Mouse (Mus musculus): ENCODE data around the gene Cnnm2. TPM values are rescaled to one million over a fixed set of nuclear protein-coding genes. Genes with fewer than 3 reads are reported as not detected.

Cnnm2 gene
- polyA plus RNA-seq, 1 experiment from 2014 or later, result 4.1 TPM

GRCm38 (mm10) chr19:46799903-46800583 is 38.6 kb downstream of the Cnnm2 start:
- no peaks in the 10 kb centered on the region for H3K27me3 ChIP-seq
- 90% methylated on average over 4 of the region's 4 CpGs for WGBS
- H3K27ac ChIP-seq (replicated peaks), result no peak overlapping the region
- H3K9ac ChIP-seq, result no peak overlapping the region
- H3K36me3 ChIP-seq, result no peaks in the 10 kb centered on the region
- no peaks in the 10 kb centered on the region for H3K9me3 ChIP-seq (replicated peaks)
- H3K4me3 ChIP-seq (replicated peaks), result no peak overlapping the region
- ATAC-seq (ENCODE audit: insufficient number of reproducible peaks, low FRiP score, low TSS enrichment, low read depth), result no peak
- H3K4me2 ChIP-seq (replicated peaks), result no peak overlapping the region
- no peaks in the 10 kb centered on the region for H3K4me1 ChIP-seq

GRCm38 (mm10) chr19:46801492-46801891 is 40.1 kb downstream of the Cnnm2 start:
- no peak overlapping the region for H3K27ac ChIP-seq (replicated peaks)

DNA sequence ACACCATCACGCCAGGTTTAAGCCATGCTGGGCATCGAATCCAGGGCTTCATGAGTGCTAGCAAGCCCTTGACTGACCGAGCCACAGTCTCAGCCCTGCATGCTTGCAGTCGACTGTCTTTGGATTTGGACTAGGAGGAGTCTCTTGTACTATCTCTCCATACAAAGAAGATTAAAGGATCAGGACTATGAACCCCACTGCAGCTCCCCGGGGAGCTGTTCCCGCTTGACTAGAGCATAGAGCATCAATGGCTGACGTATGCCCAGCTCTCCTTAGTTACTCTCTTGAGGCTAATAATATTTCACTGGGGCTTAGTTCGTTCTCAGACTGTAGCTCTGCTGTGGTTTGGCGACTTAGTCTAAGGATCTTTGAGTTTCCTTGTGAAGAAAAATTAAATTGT is 40.9 kb downstream of the Cnnm2 start:
- H3K27ac ChIP-seq (replicated peaks), result no peak overlapping the region
- H3K36me3 ChIP-seq, result no peaks in the 10 kb centered on the region
- ATAC-seq (ENCODE audit: insufficient number of reproducible peaks, low FRiP score, low TSS enrichment, low read depth), result no peak
- no peaks in the 10 kb centered on the region for H3K27me3 ChIP-seq
- no peak overlapping the region for H3K4me3 ChIP-seq (replicated peaks)
- H3K9ac ChIP-seq, result no peak overlapping the region
- H3K4me2 ChIP-seq (replicated peaks), result no peak overlapping the region
- no peaks in the 10 kb centered on the region for H3K4me1 ChIP-seq
- H3K9me3 ChIP-seq (replicated peaks), result no peaks in the 10 kb centered on the region
- 75% methylated on average over 9 of the region's 9 CpGs for WGBS

More at GRCm38 (mm10) chr19:46801492-46801891, 40.1 kb downstream of the Cnnm2 start:
- Histone ChIP-seq H3K4me3 (replicated peaks) (no peak overlapping the region), H3K9ac (no peak overlapping the region), H3K9me3 (replicated peaks) (no peaks in the 10 kb centered on the region), H3K4me2 (replicated peaks) (no peak overlapping the region), H3K4me1 (no peaks in the 10 kb centered on the region), H3K27me3 (no peaks in the 10 kb centered on the region), H3K36me3 (no peaks in the 10 kb centered on the region)
- no peak for ATAC-seq (ENCODE audit: insufficient number of reproducible peaks, low FRiP score, low TSS enrichment, low read depth)
- 84% methylated on average over 7 of the region's 7 CpGs for WGBS

DNA sequence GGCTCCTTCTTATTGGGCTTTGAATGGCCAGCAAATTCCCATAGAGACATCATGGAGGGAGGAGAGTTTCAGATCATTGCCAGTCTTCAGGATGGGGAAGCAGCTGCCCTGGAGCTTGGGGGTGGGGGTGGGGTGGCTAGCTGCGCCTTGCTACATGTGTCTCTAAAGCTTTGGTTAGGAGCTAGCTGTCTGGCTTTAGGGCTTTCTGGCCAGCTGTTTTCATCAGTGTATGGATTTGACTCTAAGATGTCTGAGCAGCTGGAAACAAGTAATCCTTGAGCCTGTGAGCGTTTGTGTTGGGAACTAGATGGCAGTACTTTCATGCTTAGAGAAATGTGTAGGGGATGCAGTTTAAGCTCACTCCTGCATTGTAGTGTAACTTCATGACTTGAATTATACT is 42.3 kb downstream of the Cnnm2 start:
- Histone ChIP-seq H3K4me1 (no peaks in the 10 kb centered on the region), H3K9me3 (replicated peaks) (no peaks in the 10 kb centered on the region), H3K4me3 (replicated peaks) (no peak overlapping the region), H3K9ac (no peak overlapping the region), H3K27ac (replicated peaks) (no peak overlapping the region), H3K4me2 (replicated peaks) (no peak overlapping the region), H3K36me3 (no peaks in the 10 kb centered on the region), H3K27me3 (no peaks in the 10 kb centered on the region)
- WGBS, result 43% methylated on average over 2 of the region's 2 CpGs
- no peak for ATAC-seq (ENCODE audit: insufficient number of reproducible peaks, low FRiP score, low TSS enrichment, low read depth)

GRCm38 (mm10) chr19:46804751-46805150 is 43.4 kb downstream of the Cnnm2 start:
- Histone ChIP-seq H3K27me3 (no peaks in the 10 kb centered on the region), H3K36me3 (no peaks in the 10 kb centered on the region), H3K9me3 (replicated peaks) (no peaks in the 10 kb centered on the region), H3K4me1 (no peaks in the 10 kb centered on the region), H3K27ac (replicated peaks) (no peak overlapping the region), H3K9ac (no peak overlapping the region), H3K4me2 (replicated peaks) (no peak overlapping the region), H3K4me3 (replicated peaks) (no peak overlapping the region)
- 91% methylated on average over 6 of the region's 6 CpGs for WGBS
- ATAC-seq (ENCODE audit: insufficient number of reproducible peaks, low FRiP score, low TSS enrichment, low read depth), result no peak

DNA sequence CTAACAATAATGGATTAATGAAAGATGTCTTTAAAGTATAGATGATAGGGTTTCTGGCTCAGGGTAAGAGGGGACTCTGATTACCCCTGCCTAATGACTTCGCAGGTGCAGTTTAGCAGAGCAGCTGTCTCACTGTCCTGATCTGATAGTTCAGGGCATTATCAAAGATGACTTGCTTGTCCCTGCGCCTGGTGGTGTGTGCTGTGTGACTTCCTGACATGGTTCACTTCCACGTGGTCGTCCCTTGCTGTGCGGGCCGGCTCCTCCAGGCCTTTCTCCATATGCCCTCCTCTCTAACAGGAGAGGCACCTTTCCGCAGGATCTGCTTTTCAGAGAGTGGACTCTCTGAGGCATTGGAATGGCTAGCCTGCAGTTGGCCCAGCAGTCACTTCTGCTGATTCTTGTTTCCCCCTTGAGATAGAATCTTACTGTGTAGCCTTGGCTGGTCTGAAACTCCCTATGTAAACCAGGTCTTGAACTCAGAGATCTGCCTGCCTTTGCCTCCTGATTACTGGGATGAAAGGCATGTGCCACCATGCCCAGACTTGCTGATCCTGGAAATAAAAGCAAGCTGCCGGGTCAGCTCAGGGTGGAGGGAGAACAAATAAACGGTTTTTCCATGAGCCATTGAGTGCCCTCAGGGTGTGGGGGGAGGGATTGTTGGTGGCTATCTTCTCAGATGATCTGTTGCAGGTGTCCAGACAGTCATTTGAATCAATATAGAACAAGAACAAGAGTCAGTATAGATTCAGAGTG is 44.7 kb downstream of the Cnnm2 start:
- H3K27me3 ChIP-seq, result no peaks in the 10 kb centered on the region
- H3K4me3 ChIP-seq (replicated peaks), result no peak overlapping the region
- H3K4me1 ChIP-seq, result no peaks in the 10 kb centered on the region
- H3K27ac ChIP-seq (replicated peaks), result no peak overlapping the region
- H3K36me3 ChIP-seq, result no peaks in the 10 kb centered on the region
- H3K9ac ChIP-seq, result no peak overlapping the region
- H3K4me2 ChIP-seq (replicated peaks), result no peak overlapping the region
- ATAC-seq (ENCODE audit: insufficient number of reproducible peaks, low FRiP score, low TSS enrichment, low read depth), result no peak
- 58% methylated on average over 9 of the region's 9 CpGs for WGBS
- H3K9me3 ChIP-seq (replicated peaks), result no peaks in the 10 kb centered on the region

DNA sequence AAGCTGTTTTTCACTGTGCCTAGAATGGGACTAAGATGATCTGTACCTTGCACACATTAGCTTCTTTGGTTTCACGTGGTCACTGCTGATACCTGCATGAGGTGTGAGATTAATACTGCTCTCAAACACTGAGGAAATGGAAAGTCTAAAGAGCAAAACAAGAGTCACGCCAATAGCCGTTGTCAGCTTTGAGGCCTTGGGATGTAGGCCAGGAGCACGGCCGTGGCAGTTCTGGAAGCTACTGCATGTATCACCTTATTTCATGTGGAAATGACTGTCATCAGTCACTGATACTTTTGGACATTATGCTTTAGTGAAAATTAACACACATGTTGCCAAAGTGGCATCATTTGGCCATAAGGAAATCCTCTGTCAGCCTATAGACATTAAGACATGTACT is 46.9 kb downstream of the Cnnm2 start:
- no peaks in the 10 kb centered on the region for H3K4me1 ChIP-seq
- no peaks in the 10 kb centered on the region for H3K27me3 ChIP-seq
- no peak overlapping the region for H3K4me2 ChIP-seq (replicated peaks)
- H3K36me3 ChIP-seq, result no peaks in the 10 kb centered on the region
- WGBS, result 93% methylated on average over 5 of the region's 5 CpGs
- no peak overlapping the region for H3K9ac ChIP-seq
- no peak overlapping the region for H3K27ac ChIP-seq (replicated peaks)
- H3K9me3 ChIP-seq (replicated peaks), result no peaks in the 10 kb centered on the region
- no peak for ATAC-seq (ENCODE audit: insufficient number of reproducible peaks, low FRiP score, low TSS enrichment, low read depth)
- H3K4me3 ChIP-seq (replicated peaks), result no peak overlapping the region

DNA sequence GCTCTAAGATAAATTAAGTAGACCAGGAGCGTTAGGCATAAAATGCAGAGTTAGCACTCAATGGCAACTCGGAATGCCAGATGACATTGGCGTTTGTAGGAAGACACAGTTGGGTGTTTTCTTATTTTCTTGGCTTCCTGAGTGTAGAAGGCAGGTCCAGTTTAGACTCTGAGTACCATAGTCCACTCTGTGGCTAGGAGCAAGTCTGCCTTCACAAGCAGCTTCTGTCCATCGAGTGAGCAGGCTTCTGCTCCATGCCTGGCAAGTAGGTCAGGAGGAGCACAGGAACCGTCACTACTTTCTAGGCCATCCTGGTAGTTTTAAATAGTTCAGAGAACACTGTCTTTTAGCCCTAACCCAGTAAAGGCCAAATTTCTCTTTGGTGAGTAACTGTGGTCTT is 47.6 kb downstream of the Cnnm2 start:
- no peak overlapping the region for H3K4me3 ChIP-seq (replicated peaks)
- 89% methylated on average over 5 of the region's 5 CpGs for WGBS
- H3K9me3 ChIP-seq (replicated peaks), result no peaks in the 10 kb centered on the region
- no peaks in the 10 kb centered on the region for H3K27me3 ChIP-seq
- no peak overlapping the region for H3K27ac ChIP-seq (replicated peaks)
- H3K9ac ChIP-seq, result no peak overlapping the region
- no peaks in the 10 kb centered on the region for H3K36me3 ChIP-seq
- ATAC-seq (ENCODE audit: insufficient number of reproducible peaks, low FRiP score, low TSS enrichment, low read depth), result no peak
- no peaks in the 10 kb centered on the region for H3K4me1 ChIP-seq
- no peak overlapping the region for H3K4me2 ChIP-seq (replicated peaks)

DNA sequence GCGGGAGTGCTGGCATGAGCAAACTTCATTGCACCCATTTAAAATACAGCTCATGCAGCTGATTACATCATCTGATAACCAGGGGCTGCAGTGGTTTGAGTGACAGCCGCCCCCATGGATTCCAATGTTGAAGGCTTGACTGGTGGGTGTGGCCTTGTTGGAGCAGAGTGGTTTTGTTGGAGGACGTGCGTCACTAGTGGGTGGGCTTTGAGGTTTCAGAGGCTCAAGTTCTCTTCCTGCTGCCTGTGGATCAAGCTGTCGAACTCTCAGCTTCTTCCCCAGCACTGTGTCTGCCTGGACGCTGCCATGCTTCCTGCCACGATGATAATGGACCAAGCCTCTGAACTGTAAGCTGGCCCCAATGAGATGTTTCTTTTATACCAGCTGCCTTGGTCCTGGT is 57.9 kb downstream of the Cnnm2 start:
- Histone ChIP-seq H3K36me3 (no peaks in the 10 kb centered on the region), H3K4me2 (replicated peaks) (no peak overlapping the region), H3K27ac (replicated peaks) (no peak overlapping the region), H3K4me1 (no peaks in the 10 kb centered on the region), H3K27me3 (no peaks in the 10 kb centered on the region), H3K4me3 (replicated peaks) (no peak overlapping the region), H3K9ac (no peak overlapping the region), H3K9me3 (replicated peaks) (no peaks in the 10 kb centered on the region)
- no peak for ATAC-seq (ENCODE audit: insufficient number of reproducible peaks, low FRiP score, low TSS enrichment, low read depth)
- 46% methylated on average over 7 of the region's 7 CpGs for WGBS

DNA sequence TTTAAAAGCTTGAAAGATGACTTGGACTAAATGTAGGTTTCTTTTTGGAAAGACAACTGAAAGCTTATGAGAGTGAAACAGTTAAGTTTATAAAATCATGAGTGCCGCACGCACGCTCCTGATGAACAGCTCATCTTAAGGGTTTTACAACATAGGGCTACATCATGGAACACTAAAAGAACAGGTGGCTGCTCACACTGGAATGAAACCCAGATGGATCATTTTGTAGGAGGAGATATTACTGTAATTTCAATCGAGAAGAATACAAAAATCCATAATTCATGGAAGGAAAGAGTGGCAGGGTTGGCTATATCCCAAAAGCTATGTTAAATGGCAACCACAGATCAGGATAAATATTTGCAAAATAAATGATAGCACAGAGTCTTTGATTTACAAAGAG is 61.1 kb downstream of the Cnnm2 start:
- WGBS, result 74% methylated on average over 4 of the region's 4 CpGs
- Histone ChIP-seq H3K4me1 (no peaks in the 10 kb centered on the region), H3K36me3 (no peaks in the 10 kb centered on the region), H3K4me2 (replicated peaks) (no peak overlapping the region), H3K9ac (no peak overlapping the region), H3K4me3 (replicated peaks) (no peak overlapping the region), H3K9me3 (replicated peaks) (no peaks in the 10 kb centered on the region), H3K27me3 (no peaks in the 10 kb centered on the region), H3K27ac (replicated peaks) (no peak overlapping the region)
- no peak for ATAC-seq (ENCODE audit: insufficient number of reproducible peaks, low FRiP score, low TSS enrichment, low read depth)

DNA sequence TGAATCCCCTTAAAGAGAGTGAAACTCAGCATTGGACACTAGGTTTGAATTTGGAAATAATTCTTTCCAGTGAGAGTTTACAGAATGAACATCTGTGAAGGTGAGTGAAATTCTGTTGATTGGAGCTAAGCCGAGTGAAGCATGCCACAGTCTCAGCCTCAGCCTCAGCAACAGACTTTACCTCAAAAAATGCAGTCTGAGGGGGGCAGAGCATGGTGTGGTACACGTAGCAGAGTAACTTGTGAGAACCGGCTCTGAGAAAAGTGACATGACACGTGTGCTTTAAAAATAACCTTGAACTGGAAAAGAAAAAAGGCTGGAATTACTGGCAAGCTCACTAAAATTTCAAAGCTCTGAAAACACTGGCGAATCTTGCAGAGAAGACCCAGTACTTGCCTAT is 62.4 kb downstream of the Cnnm2 start:
- no peaks in the 10 kb centered on the region for H3K4me1 ChIP-seq
- no peak for ATAC-seq (ENCODE audit: insufficient number of reproducible peaks, low FRiP score, low TSS enrichment, low read depth)

GRCm38 (mm10) chr19:46824867-46825266 is 63.5 kb downstream of the Cnnm2 start:
- WGBS, result 77% methylated on average over 7 of the region's 7 CpGs
- Histone ChIP-seq H3K4me1 (no peaks in the 10 kb centered on the region), H3K36me3 (no peaks in the 10 kb centered on the region), H3K4me3 (replicated peaks) (no peak overlapping the region), H3K27ac (replicated peaks) (no peak overlapping the region), H3K4me2 (replicated peaks) (no peak overlapping the region), H3K9me3 (replicated peaks) (no peaks in the 10 kb centered on the region), H3K9ac (no peak overlapping the region), H3K27me3 (no peaks in the 10 kb centered on the region)
- ATAC-seq (ENCODE audit: insufficient number of reproducible peaks, low FRiP score, low TSS enrichment, low read depth), result no peak

More for the DNA sequence above, 62.4 kb downstream of the Cnnm2 start:
- H3K4me2 ChIP-seq (replicated peaks), result no peak overlapping the region
- WGBS, result 44% methylated on average over 5 of the region's 5 CpGs
- H3K9ac ChIP-seq, result no peak overlapping the region
- H3K36me3 ChIP-seq, result no peaks in the 10 kb centered on the region
- no peak overlapping the region for H3K27ac ChIP-seq (replicated peaks)
- no peaks in the 10 kb centered on the region for H3K9me3 ChIP-seq (replicated peaks)
- no peaks in the 10 kb centered on the region for H3K27me3 ChIP-seq
- no peak overlapping the region for H3K4me3 ChIP-seq (replicated peaks)

Data from embryonic facial prominence, embryonic 15.5 days (tissue).